Mouse (Mus musculus) cerebellum, adult 2 months (tissue): Measurements from ENCODE around the gene Cep295nl.

Experiments
- CTCF ChIP-seq: fragments of 200-500 bp; IDR thresholded peaks from 2 replicates; pipeline ENCODE4 v1.5.1; 2011; ENCODE audit warnings: low read depth, mild to moderate bottlenecking, control low read depth, low read length, moderate library complexity, borderline replicate concordance; ENCODE audit not compliant: insufficient read depth
- POLR2A ChIP-seq: fragments of 200-500 bp; IDR thresholded peaks from 2 replicates; pipeline ENCODE4 v1.6.1; 2011; ENCODE audit warnings: low read length, control low read depth, borderline replicate concordance; ENCODE audit not compliant: insufficient read depth

GRCm38 (mm10) chr11:118347911-118348310 is 5.6 kb upstream of the Cep295nl start:
- TF ChIP-seq CTCF (no peak), POLR2A (no peak)
